Mouse (Mus musculus) lung, adult 2 months (tissue): ENCODE data around the gene Thsd7b. TPM values are rescaled to one million over a fixed set of nuclear protein-coding genes. Genes with fewer than 3 reads are reported as not detected.

Experiments used
- DNase-seq: peaks from one replicate; pipeline ENCODE4 v3.0.0; 2022
- H3K4me1 ChIP-seq: fragments of 200-500 bp; 2 replicates; pipeline ENCODE4 v1.6.1; 2011; ENCODE audit warnings: low read length; ENCODE audit not compliant: control insufficient read depth, insufficient read depth
- H3K4me3 ChIP-seq: fragments of 200-500 bp; replicated peaks from 2 replicates; pipeline ENCODE3; 2011; ENCODE audit warnings: low read depth, mild to moderate bottlenecking, control low read depth, low read length; ENCODE audit errors: extremely low read depth
- CTCF ChIP-seq: fragments of 200-500 bp; IDR thresholded peaks from 2 replicates; pipeline ENCODE4 v1.5.1; 2011; ENCODE audit warnings: mild to moderate bottlenecking, low read length, control low read depth; ENCODE audit not compliant: insufficient read depth
- POLR2A ChIP-seq: fragments of 200-500 bp; IDR thresholded peaks from 2 replicates; pipeline ENCODE4 v1.6.1; 2011; ENCODE audit warnings: low read depth, mild to moderate bottlenecking, control low read depth, low read length, borderline replicate concordance; ENCODE audit errors: extremely low read depth
- WGBS: fragments of 180-500 bp; shearing (Covaris S2); methylation state at CpG from one replicate; pipeline ENCODE4 v1.1.7; 2018; 5-methylcytosine and 5-hydroxymethylcytosine counted together
- polyA plus RNA-seq: library from polyadenylated mRNA; depleted of rRNA; stranded (reverse); fragments of >200 nt; gene quantifications from 2 replicates; pipeline ENCODE4 v1.2.3, GENCODE M21; 2012

Thsd7b gene
- polyA plus RNA-seq, 1 experiment = 0.20 TPM

GRCm38 (mm10) chr1:129705701-129706100, 432.6 kb downstream of the Thsd7b start:
- no peaks in the 10 kb centered on the region for H3K4me1 ChIP-seq
- WGBS = 50% methylated on average over 1 of the region's 1 CpGs
- DNase-seq = no peak
- TF ChIP-seq POLR2A (no peak), CTCF (no peak)
- no peak overlapping the region for H3K4me3 ChIP-seq

DNA sequence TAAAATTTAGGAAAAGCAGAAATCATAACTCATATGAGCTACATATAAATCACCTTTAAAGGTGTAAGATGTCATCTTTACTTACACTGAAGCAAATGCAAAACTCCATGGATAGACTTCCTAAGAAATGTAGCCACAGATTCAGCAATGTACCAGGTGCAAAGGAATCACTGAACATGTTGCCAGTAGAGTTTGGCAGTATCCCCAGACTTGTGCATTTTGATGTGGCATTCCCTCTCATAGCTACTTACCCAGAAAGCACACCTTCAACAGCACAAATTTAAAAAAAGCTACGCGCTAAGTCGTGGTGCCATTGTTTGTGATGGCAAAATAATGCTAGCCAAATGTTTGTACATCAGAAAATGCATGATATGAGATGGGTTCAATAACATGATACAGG, 439.6 kb downstream of the Thsd7b start:
- TF ChIP-seq CTCF (no peak), POLR2A (no peak)
- 90% methylated on average over 3 of the region's 3 CpGs for WGBS
- no peaks in the 10 kb centered on the region for H3K4me1 ChIP-seq
- no peak for DNase-seq
- H3K4me3 ChIP-seq = no peak overlapping the region

- no peak for DNase-seq
- 80% methylated on average over 3 of the region's 3 CpGs for WGBS
- TF ChIP-seq CTCF (no peak), POLR2A (no peak)
Measured at GRCm38 (mm10) chr1:129713571-129713970, 440.5 kb downstream of the Thsd7b start.

DNA sequence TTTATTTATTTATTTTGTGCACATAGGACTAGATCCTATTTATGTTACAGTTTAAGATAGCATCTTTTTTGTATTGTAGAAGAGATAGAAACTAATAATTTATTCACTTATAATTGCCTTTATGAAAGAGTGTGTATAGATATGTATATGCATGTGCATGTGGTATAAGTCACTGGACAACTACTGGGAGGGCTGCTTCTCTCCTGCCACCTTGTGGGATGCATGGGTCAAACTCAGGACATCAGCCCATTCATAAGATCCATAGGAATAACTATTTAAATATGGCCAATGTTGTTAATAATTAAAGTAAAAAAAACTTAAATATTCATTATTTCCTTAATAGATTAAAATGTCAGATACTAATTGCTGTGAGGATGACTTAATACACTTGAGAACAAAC, 446.5 kb downstream of the Thsd7b start:
- Histone ChIP-seq H3K4me3 (no peak overlapping the region), H3K4me1 (no peaks in the 10 kb centered on the region)
- DNase-seq = no peak
- TF ChIP-seq POLR2A (no peak), CTCF (no peak)

More at GRCm38 (mm10) chr1:129713571-129713970, 440.5 kb downstream of the Thsd7b start:
- Histone ChIP-seq H3K4me3 (no peak overlapping the region), H3K4me1 (no peaks in the 10 kb centered on the region)

- TF ChIP-seq CTCF (no peak), POLR2A (no peak)
- no peak for DNase-seq
- H3K4me1 ChIP-seq = no peaks in the 10 kb centered on the region
Measured at GRCm38 (mm10) chr1:129731991-129732390, 458.9 kb downstream of the Thsd7b start.

GRCm38 (mm10) chr1:129747595-129747994, 474.5 kb downstream of the Thsd7b start:
- WGBS = 65% methylated on average over 3 of the region's 3 CpGs
- Histone ChIP-seq H3K4me1 (no peaks in the 10 kb centered on the region), H3K4me3 (no peak overlapping the region)
- TF ChIP-seq CTCF (no peak), POLR2A (no peak)
- no peak for DNase-seq

More at GRCm38 (mm10) chr1:129731991-129732390, 458.9 kb downstream of the Thsd7b start:
- WGBS = 81% methylated on average over 2 of the region's 2 CpGs
- no peak overlapping the region for H3K4me3 ChIP-seq

GRCm38 (mm10) chr1:129756548-129757240, 483.6 kb downstream of the Thsd7b start:
- 63% methylated on average over 1 of the region's 1 CpGs for WGBS
- DNase-seq = no peak
- no peak for TF ChIP-seq POLR2A
- TF ChIP-seq CTCF = no peak
- no peak overlapping the region for H3K4me3 ChIP-seq
- no peaks in the 10 kb centered on the region for H3K4me1 ChIP-seq

- WGBS = 71% methylated on average over 1 of the region's 1 CpGs
- Histone ChIP-seq H3K4me1 (no peaks in the 10 kb centered on the region), H3K4me3 (no peak overlapping the region)
- TF ChIP-seq POLR2A (no peak), CTCF (no peak)
- no peak for DNase-seq
Measured at GRCm38 (mm10) chr1:129759003-129759402, 485.9 kb downstream of the Thsd7b start.

- 78% methylated on average over 1 of the region's 1 CpGs for WGBS
- DNase-seq = no peak
- H3K4me1 ChIP-seq = no peaks in the 10 kb centered on the region
- TF ChIP-seq POLR2A = no peak
- TF ChIP-seq CTCF = no peak
- no peak overlapping the region for H3K4me3 ChIP-seq
Measured at GRCm38 (mm10) chr1:129761234-129761633, 488.1 kb downstream of the Thsd7b start.

DNA sequence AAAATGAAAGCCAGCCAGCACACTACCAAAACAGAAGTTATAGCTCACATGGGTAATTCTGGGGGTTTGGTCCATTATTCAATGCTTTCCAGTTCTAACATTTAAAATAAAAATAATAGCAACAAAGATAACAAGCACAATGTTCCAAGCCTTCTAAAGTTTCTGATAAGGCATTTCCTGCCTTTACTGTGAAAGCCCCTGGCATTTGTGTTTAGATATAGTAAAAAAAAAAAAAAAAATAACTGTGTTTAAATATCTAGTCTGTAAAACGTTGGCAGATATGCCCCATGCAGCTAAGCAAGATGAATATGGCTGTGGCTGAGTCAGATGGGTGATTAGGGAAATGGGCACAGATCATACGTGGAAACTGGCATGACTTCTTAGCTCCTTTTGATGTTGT, 491.6 kb downstream of the Thsd7b start:
- WGBS = 37% methylated on average over 2 of the region's 2 CpGs
- TF ChIP-seq POLR2A (no peak), CTCF (no peak)
- no peak overlapping the region for H3K4me3 ChIP-seq
- DNase-seq = no peak
- H3K4me1 ChIP-seq = no peaks in the 10 kb centered on the region
